Mouse (Mus musculus) testis, adult 2 months (tissue): Measurements from ENCODE around the gene Tmem140. TPM values are rescaled to one million over a fixed set of nuclear protein-coding genes. Genes with fewer than 3 reads are reported as not detected.

ENCODE experiments used
- H3K27ac ChIP-seq: fragments of 200-500 bp; 2 replicates; pipeline ENCODE4 v1.5.1; 2012; ENCODE audit warnings: low read depth, low read length; ENCODE audit not compliant: control insufficient read depth, insufficient read depth
- H3K27me3 ChIP-seq: fragments of 200-500 bp; 2 replicates; pipeline ENCODE4 v1.6.1; 2012; ENCODE audit warnings: mild to moderate bottlenecking, low read length, moderate library complexity; ENCODE audit not compliant: control insufficient read depth, insufficient read depth
- H3K36me3 ChIP-seq: fragments of 200-500 bp; 2 replicates; pipeline ENCODE4 v1.6.1; 2012; ENCODE audit warnings: mild to moderate bottlenecking, low read length; ENCODE audit not compliant: control insufficient read depth, insufficient read depth
- H3K4me1 ChIP-seq: fragments of 200-500 bp; 2 replicates; pipeline ENCODE4 v1.6.1; 2012; ENCODE audit warnings: low read length; ENCODE audit not compliant: control insufficient read depth, insufficient read depth
- H3K4me3 ChIP-seq: fragments of 200-500 bp; 2 replicates; pipeline ENCODE4 v1.5.1; 2012; ENCODE audit warnings: low read depth, mild to moderate bottlenecking, low read length, moderate library complexity, mixed read lengths; ENCODE audit not compliant: control insufficient read depth
- CTCF ChIP-seq: fragments of 200-500 bp; IDR thresholded peaks from 2 replicates; pipeline ENCODE4 v1.5.1; 2012; ENCODE audit warnings: low read depth, mild to moderate bottlenecking, inconsistent platforms, low read length, moderate library complexity; ENCODE audit not compliant: control insufficient read depth, insufficient read depth, insufficient replicate concordance
- POLR2A ChIP-seq: fragments of 200-500 bp; IDR thresholded peaks from 2 replicates; pipeline ENCODE4 v1.6.1; 2012; ENCODE audit warnings: low read depth, mild to moderate bottlenecking, inconsistent platforms, low read length, moderate library complexity; ENCODE audit not compliant: control insufficient read depth
- polyA plus RNA-seq: library from polyadenylated mRNA; depleted of rRNA; stranded (reverse); fragments of >200 nt; gene quantifications from 2 replicates; pipeline ENCODE4 v1.2.3, GENCODE M21; 2012

Gene Tmem140
- polyA plus RNA-seq, 1 experiment: 1.1 TPM

- Histone ChIP-seq H3K4me1 (no peaks in the 10 kb centered on the region), H3K27ac (no peak overlapping the region), H3K27me3 (no peaks in the 10 kb centered on the region), H3K4me3 (no peak overlapping the region), H3K36me3 (no peaks in the 10 kb centered on the region; the same call in 1 of the 2 replicates)
- TF ChIP-seq CTCF: no peak
- no peak for TF ChIP-seq POLR2A
Measured at GRCm38 (mm10) chr6:34896168-34896780, 33.3 kb downstream of the Tmem140 start.

- no peak overlapping the region for H3K4me3 ChIP-seq
- H3K36me3 ChIP-seq: no peaks in the 10 kb centered on the region; the same call in 1 of the 2 replicates
- no peak for TF ChIP-seq CTCF
- TF ChIP-seq POLR2A: no peak
- H3K4me1 ChIP-seq: no peaks in the 10 kb centered on the region
- H3K27me3 ChIP-seq: no peaks in the 10 kb centered on the region
- H3K27ac ChIP-seq: no peak overlapping the region
Measured at GRCm38 (mm10) chr6:34899127-34899526, 36.2 kb downstream of the Tmem140 start.

GRCm38 (mm10) chr6:34900990-34901389 is 38.0 kb downstream of the Tmem140 start:
- no peaks in the 10 kb centered on the region for H3K4me1 ChIP-seq
- no peaks in the 10 kb centered on the region for H3K27me3 ChIP-seq
- H3K4me3 ChIP-seq: no peak overlapping the region
- TF ChIP-seq POLR2A: no peak
- no peak for TF ChIP-seq CTCF
- H3K36me3 ChIP-seq: no peaks in the 10 kb centered on the region; the same call in 1 of the 2 replicates
- H3K27ac ChIP-seq: no peak overlapping the region

GRCm38 (mm10) chr6:34901911-34902444 is 39.0 kb downstream of the Tmem140 start:
- Histone ChIP-seq H3K27ac (no peak overlapping the region), H3K36me3 (no peaks in the 10 kb centered on the region; the same call in 1 of the 2 replicates), H3K4me1 (no peaks in the 10 kb centered on the region), H3K27me3 (no peaks in the 10 kb centered on the region), H3K4me3 (no peak overlapping the region)
- TF ChIP-seq CTCF (no peak), POLR2A (no peak)

GRCm38 (mm10) chr6:34902578-34902977 is 39.6 kb downstream of the Tmem140 start:
- Histone ChIP-seq H3K4me1 (no peaks in the 10 kb centered on the region), H3K4me3 (no peak overlapping the region)

GRCm38 (mm10) chr6:34903441-34903840 is 40.5 kb downstream of the Tmem140 start:
- no peak overlapping the region for H3K4me3 ChIP-seq
- no peak overlapping the region for H3K27ac ChIP-seq
- no peak for TF ChIP-seq POLR2A
- TF ChIP-seq CTCF: no peak
- H3K27me3 ChIP-seq: no peaks in the 10 kb centered on the region
- H3K4me1 ChIP-seq: no peaks in the 10 kb centered on the region
- no peaks in the 10 kb centered on the region; the same call in 1 of the 2 replicates for H3K36me3 ChIP-seq

More at GRCm38 (mm10) chr6:34902578-34902977, 39.6 kb downstream of the Tmem140 start:
- H3K27me3 ChIP-seq: no peaks in the 10 kb centered on the region
- no peak overlapping the region for H3K27ac ChIP-seq
- TF ChIP-seq CTCF: no peak
- no peak for TF ChIP-seq POLR2A
- H3K36me3 ChIP-seq: no peaks in the 10 kb centered on the region; the same call in 1 of the 2 replicates

GRCm38 (mm10) chr6:34903851-34904250 is 40.9 kb downstream of the Tmem140 start:
- Histone ChIP-seq H3K27ac (no peak overlapping the region), H3K36me3 (no peaks in the 10 kb centered on the region; the same call in 1 of the 2 replicates), H3K4me1 (no peaks in the 10 kb centered on the region), H3K4me3 (no peak overlapping the region), H3K27me3 (no peaks in the 10 kb centered on the region)
- no peak for TF ChIP-seq POLR2A
- no peak for TF ChIP-seq CTCF

GRCm38 (mm10) chr6:34904361-34904760 is 41.4 kb downstream of the Tmem140 start:
- Histone ChIP-seq H3K36me3 (no peaks in the 10 kb centered on the region; the same call in 1 of the 2 replicates), H3K27ac (no peak overlapping the region), H3K4me3 (no peak overlapping the region), H3K4me1 (no peaks in the 10 kb centered on the region), H3K27me3 (no peaks in the 10 kb centered on the region)
- TF ChIP-seq CTCF (no peak), POLR2A (no peak)
